8 mouse cellular contexts compared by ENCODE assay signal in the genomic region with DNA sequence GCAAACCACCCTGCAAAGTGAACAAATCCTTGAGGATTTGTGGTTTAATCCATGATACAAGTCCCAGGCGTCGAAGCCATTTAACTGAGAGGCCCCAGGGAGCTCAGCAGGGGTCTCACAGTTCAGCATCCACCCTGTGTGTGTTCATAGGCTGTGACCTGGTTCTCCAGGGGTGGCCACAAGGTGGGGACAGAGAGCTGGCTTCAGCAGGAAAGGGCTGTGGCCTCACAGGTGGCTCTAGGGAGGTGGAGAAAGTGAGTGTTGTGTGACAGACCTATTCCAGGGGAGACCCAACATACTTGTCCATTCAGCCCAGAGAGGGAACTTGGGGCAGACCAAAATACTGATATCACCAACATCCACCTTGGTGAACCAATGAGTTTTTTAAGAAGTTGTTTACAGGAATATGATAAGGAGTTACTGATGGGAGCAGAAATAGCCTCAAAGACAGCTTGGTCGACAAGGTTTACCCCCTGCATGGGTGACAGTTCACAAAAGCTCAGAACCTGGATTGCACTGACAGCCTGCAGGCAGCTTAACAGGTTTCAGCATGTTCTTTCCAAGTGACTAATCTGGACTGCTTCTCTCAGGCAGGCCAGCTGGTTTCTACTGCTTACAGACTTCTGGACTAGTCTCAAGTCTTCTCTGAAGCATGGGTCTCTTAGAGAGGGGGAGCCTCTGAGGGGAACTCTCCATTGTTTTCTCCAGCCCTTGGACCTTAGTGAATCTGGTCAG. TPM values are rescaled to one million over a fixed set of nuclear protein-coding genes. Genes with fewer than 3 reads are reported as not detected.
A peak's percentile ranks its signal among the peaks of the same experiment; 100 is the strongest.
DNase-seq lines count a peak whose midpoint lies in the region.

No protein-coding gene starts in this region.

- peaks cover 76% of the 10 kb centered on the region for H3K36me3 ChIP-seq in limb, embryonic 10.5 days

- peaks cover 19% of the 10 kb centered on the region for H3K4me1 ChIP-seq in limb, embryonic 10.5 days

- no peaks in the 10 kb centered on the region for H3K9me3 ChIP-seq in limb, embryonic 10.5 days (replicated peaks)

- DNase-seq in cerebellum, adult 18-20 months: peak; percentile 63 to 64
- no peak for DNase-seq in cerebellum, adult 9-10 months
- DNase-seq in 416B (ENCODE audit: low read depth): peak; percentile 27
- peak; percentile 47 for DNase-seq in brain, adult 2 months (ENCODE audit: low read depth, low spot score)
- peak; percentile 54 for DNase-seq in limb, embryonic 10.5 days (ENCODE audit: low spot score)
- peak; percentile 36 to 38 for DNase-seq in spleen, postnatal 36 days (ENCODE audit: low spot score in 2 of 2)
- no peak for DNase-seq in layer of hippocampus, adult 9-10 months (ENCODE audit: low spot score)
- no peak for DNase-seq in frontal cortex, postnatal 10 days (ENCODE audit: low spot score in 2 of 2)

- H3K27ac ChIP-seq in limb, embryonic 10.5 days: no peak overlapping the region

- H3K4me3 ChIP-seq in limb, embryonic 10.5 days: no peak overlapping the region

- H3K27me3 ChIP-seq in limb, embryonic 10.5 days (ENCODE audit: low read depth, poor library complexity, severe bottlenecking): no peaks in the 10 kb centered on the region

- WGBS in limb, embryonic 10.5 days: 87% methylated on average over 3 of the region's 3 CpGs

RNA-seq across cellular contexts. Expression of a gene that starts 47.9 kb away (rescaled TPM):
- polyA plus RNA-seq in limb, embryonic 10.5 days (2016; fragmentation: Nextera tagmentation; extraction: Ambion mirVana): 0.39 and 2.9 TPM in 2 replicates

RNA-seq across cellular contexts. Expression of a gene that starts 59.7 kb away (rescaled TPM):
- polyA plus RNA-seq in limb, embryonic 10.5 days (2016; fragmentation: Nextera tagmentation; extraction: Ambion mirVana): 15.6 and 15.8 TPM in 2 replicates

Comparison
In these comparisons a context has a peak if more than half of its experiments do, and no peak if none do; other contexts are left out.
1. DNase-seq: peak in cerebellum, adult 18-20 months (2 of 2), 416B (single experiment), brain, adult 2 months (single experiment), limb, embryonic 10.5 days (single experiment) and spleen, postnatal 36 days (2 of 2); none in cerebellum, adult 9-10 months (single experiment), layer of hippocampus, adult 9-10 months (single experiment) and frontal cortex, postnatal 10 days (0 of 2).